Mouse (Mus musculus) kidney, embryonic 14.5 days (tissue): ENCODE measurements around the gene Clybl. TPM values are rescaled to one million over a fixed set of nuclear protein-coding genes. Genes with fewer than 3 reads are reported as not detected.

ENCODE experiments used
- ATAC-seq: fragments of 200-750 bp; cut with Nextera tagmentation; 2 replicates; pipeline ENCODE4 v1.8.0; 2017; ENCODE audit warnings: moderate number of reproducible peaks, mild to moderate bottlenecking, moderate TSS enrichment, moderate library complexity; ENCODE audit not compliant: low FRiP score, low TSS enrichment
- H3K27ac ChIP-seq: fragments of 300-500 bp; sonication (generic); 2 replicates; pipeline ENCODE4 v1.5.1; 2014; ENCODE audit warnings: low read depth, mild to moderate bottlenecking, low read length, moderate library complexity, mixed read lengths
- H3K27me3 ChIP-seq: fragments of 300-500 bp; sonication (generic); 2 replicates; pipeline ENCODE4 v1.6.1; 2014; ENCODE audit warnings: mild to moderate bottlenecking, low read length; ENCODE audit not compliant: control insufficient read depth, insufficient read depth
- H3K36me3 ChIP-seq: fragments of 300-500 bp; sonication (generic); 2 replicates; pipeline ENCODE4 v1.6.1; 2014; ENCODE audit warnings: low read length, mixed read lengths; ENCODE audit not compliant: control insufficient read depth, insufficient read depth
- H3K4me1 ChIP-seq: fragments of 300-500 bp; sonication (generic); 2 replicates; pipeline ENCODE4 v1.6.1; 2014; ENCODE audit warnings: low read length, mixed read lengths; ENCODE audit not compliant: control insufficient read depth, insufficient read depth
- H3K4me2 ChIP-seq: fragments of 300-500 bp; sonication (generic); replicated peaks from 2 replicates; pipeline ENCODE4 v1.6.1; 2014; ENCODE audit warnings: low read depth, mild to moderate bottlenecking, low read length
- H3K4me3 ChIP-seq: fragments of 300-500 bp; sonication (generic); 2 replicates; pipeline ENCODE4 v1.5.1; 2014; ENCODE audit warnings: mild to moderate bottlenecking, low read length
- H3K9ac ChIP-seq: fragments of 300-500 bp; sonication (generic); 2 replicates; pipeline ENCODE4 v1.6.1; 2014; ENCODE audit warnings: low read depth, mild to moderate bottlenecking, low read length, moderate library complexity
- H3K9me3 ChIP-seq: fragments of 300-500 bp; sonication (generic); 2 replicates; pipeline ENCODE4 v1.6.1; 2016; ENCODE audit warnings: low read length; ENCODE audit not compliant: control insufficient read depth
- WGBS: fragments of 180-500 bp; shearing (Covaris S2); extraction: QIAGEN DNeasy Blood & Tissue Kit; methylation state at CpG from one replicate; pipeline ENCODE4 v1.1.7; 2014; 5-methylcytosine and 5-hydroxymethylcytosine counted together
- polyA plus RNA-seq: library from polyadenylated mRNA; unstranded; fragments of >200 nt; fragmentation: Nextera tagmentation; extraction: Ambion mirVana; gene quantifications from 2 replicates; pipeline ENCODE4 v1.2.1, GENCODE M21; 2014

The Clybl gene
- polyA plus RNA-seq, 1 experiment from 2014 or later = 30.3 TPM

GRCm38 (mm10) chr14:122364026-122364425 lies 182.5 kb downstream of the Clybl start:
- no peaks in the 10 kb centered on the region for H3K36me3 ChIP-seq
- no peak for ATAC-seq
- H3K27me3 ChIP-seq = no peaks in the 10 kb centered on the region
- no peak overlapping the region for H3K9ac ChIP-seq
- no peak overlapping the region for H3K27ac ChIP-seq
- 0 out of 2 replicates have a peak, but pooled peaks cover 3% of the 10 kb centered on the region for H3K4me1 ChIP-seq
- no peaks in the 10 kb centered on the region for H3K9me3 ChIP-seq
- no peak overlapping the region for H3K4me3 ChIP-seq
- H3K4me2 ChIP-seq = no peak overlapping the region
- WGBS = 94% methylated on average over 3 of the region's 3 CpGs

- H3K9me3 ChIP-seq = no peaks in the 10 kb centered on the region
- no peak overlapping the region for H3K27ac ChIP-seq
- H3K4me2 ChIP-seq = peak overlapping the region; percentile 32
- no peaks in the 10 kb centered on the region for H3K27me3 ChIP-seq
- no peak overlapping the region for H3K9ac ChIP-seq
- H3K4me1 ChIP-seq = 0 out of 2 replicates have a peak, but pooled peaks cover 3% of the 10 kb centered on the region
- no peaks in the 10 kb centered on the region for H3K36me3 ChIP-seq
- WGBS = 52% methylated on average over 28 of the region's 28 CpGs
- peak overlapping the region; percentile 2; the same call in 1 of the 2 replicates for H3K4me3 ChIP-seq
- no peak; the same call in 1 of the 2 replicates for ATAC-seq
Observed at GRCm38 (mm10) chr14:122367252-122367868, 185.9 kb downstream of the Clybl start.

DNA sequence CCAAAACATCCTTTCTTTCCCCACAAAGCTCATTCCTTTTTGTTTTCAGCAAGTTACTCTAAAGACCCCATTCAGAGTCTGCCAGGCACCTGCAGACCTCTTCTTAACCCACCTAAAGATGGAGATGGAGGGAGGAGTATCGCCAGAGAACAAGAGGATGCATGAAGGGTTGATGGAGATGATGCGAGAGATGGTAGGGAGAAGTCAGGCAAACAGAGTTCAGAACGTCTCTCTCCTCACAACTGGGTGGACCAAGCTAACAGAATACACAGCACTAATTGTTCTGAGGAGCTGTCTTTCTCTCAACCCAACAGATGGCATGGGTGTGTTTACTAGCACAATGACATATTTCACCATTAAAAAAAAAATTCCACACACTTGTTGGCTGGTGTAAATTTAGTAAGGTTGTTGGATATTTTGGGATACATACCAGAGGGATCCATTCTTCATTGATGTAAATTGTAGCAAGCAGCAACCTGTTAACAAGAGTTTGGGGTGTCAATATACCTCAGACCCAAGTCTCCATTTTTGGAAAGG lies 186.4 kb downstream of the Clybl start:
- WGBS = 85% methylated on average over 3 of the region's 3 CpGs
- no peak overlapping the region for H3K4me2 ChIP-seq
- no peaks in the 10 kb centered on the region for H3K27me3 ChIP-seq
- H3K9ac ChIP-seq = no peak overlapping the region
- H3K27ac ChIP-seq = no peak overlapping the region
- no peaks in the 10 kb centered on the region for H3K36me3 ChIP-seq
- ATAC-seq = no peak
- H3K4me1 ChIP-seq = 0 out of 2 replicates have a peak, but pooled peaks cover 3% of the 10 kb centered on the region
- no peaks in the 10 kb centered on the region for H3K9me3 ChIP-seq
- no peak overlapping the region for H3K4me3 ChIP-seq

DNA sequence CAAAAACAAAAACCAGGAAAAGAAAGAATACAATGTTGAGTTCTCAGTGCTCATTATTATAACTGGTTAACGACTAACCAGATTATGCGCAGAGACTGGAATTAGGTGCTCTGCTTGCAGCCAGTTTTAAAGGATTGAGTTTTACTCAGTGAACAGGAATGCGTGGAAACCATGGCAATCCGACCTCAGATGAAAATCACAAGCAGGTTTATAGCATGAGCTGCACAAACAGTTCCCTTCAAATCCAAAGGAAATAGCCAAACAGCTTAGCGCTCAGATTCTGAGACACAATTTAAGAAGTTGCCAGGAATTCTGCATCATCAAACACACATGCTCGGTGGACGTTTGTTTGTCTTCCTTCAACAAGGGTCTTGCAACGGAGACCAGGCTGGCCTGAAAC lies 187.0 kb downstream of the Clybl start:
- no peak overlapping the region for H3K27ac ChIP-seq

GRCm38 (mm10) chr14:122371979-122372378 lies 190.5 kb downstream of the Clybl start:
- Histone ChIP-seq H3K9me3 (no peaks in the 10 kb centered on the region), H3K9ac (no peak overlapping the region), H3K4me3 (no peak overlapping the region), H3K4me1 (no peaks in the 10 kb centered on the region), H3K36me3 (no peaks in the 10 kb centered on the region), H3K27ac (no peak overlapping the region), H3K27me3 (no peaks in the 10 kb centered on the region), H3K4me2 (no peak overlapping the region)
- no peak for ATAC-seq
- WGBS = 20% methylated on average over 5 of the region's 5 CpGs

More for the DNA sequence above, 187.0 kb downstream of the Clybl start:
- WGBS = 64% methylated on average over 8 of the region's 8 CpGs
- no peaks in the 10 kb centered on the region for H3K9me3 ChIP-seq
- no peaks in the 10 kb centered on the region for H3K27me3 ChIP-seq
- H3K4me2 ChIP-seq = no peak overlapping the region
- H3K4me3 ChIP-seq = no peak overlapping the region
- H3K9ac ChIP-seq = no peak overlapping the region
- no peaks in the 10 kb centered on the region for H3K36me3 ChIP-seq
- H3K4me1 ChIP-seq = no peaks in the 10 kb centered on the region
- ATAC-seq = no peak

- Histone ChIP-seq H3K4me3 (peak overlapping the region; percentile 13; the same call in 1 of the 2 replicates), H3K4me1 (no peaks in the 10 kb centered on the region), H3K27ac (no peak overlapping the region), H3K36me3 (no peaks in the 10 kb centered on the region), H3K27me3 (no peaks in the 10 kb centered on the region), H3K9ac (no peak overlapping the region), H3K9me3 (no peaks in the 10 kb centered on the region), H3K4me2 (peak overlapping the region; percentile 17)
- WGBS = 28% methylated on average over 19 of the region's 19 CpGs
- ATAC-seq = 0 out of 2 replicates have a peak, but pooled peaks have one; percentile 44
Observed at GRCm38 (mm10) chr14:122373458-122373857, 192.0 kb downstream of the Clybl start.

DNA sequence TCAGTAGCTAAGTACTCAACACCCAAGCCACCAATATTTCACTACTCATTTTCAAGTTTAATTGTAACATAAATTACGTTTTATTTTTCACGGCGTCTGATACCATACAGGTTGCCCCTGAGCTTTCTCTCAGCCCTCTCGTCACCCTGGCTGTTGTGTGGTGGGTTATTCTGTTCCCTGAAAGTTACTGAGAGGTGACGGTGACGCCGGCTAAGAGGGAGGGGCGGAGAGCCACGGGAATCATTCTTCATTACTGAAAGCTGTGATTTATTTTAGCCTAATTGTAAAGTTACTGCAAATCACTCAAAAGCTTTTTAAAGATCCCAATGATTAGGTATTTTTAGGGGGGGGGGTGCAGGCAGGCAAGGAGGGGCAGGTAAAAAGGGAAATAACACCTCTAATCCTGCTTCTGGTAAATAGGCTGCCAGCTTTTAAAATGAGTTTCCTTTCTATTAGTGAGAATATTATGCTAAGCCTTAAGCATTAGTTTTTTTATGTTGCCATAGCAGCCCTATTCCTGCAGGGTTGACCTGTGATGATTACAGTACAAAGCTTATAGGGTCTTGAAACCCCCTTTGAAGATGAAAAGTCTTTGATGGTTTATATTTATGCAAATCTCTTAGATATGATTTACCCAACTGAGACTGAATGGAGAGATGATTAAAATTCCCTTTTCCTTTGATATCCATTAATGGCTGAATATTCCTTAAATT lies 192.9 kb downstream of the Clybl start:
- Histone ChIP-seq H3K4me3 (no peak overlapping the region), H3K4me2 (peak overlapping the region; percentile 17; the same call in 1 of the 2 replicates), H3K9me3 (no peaks in the 10 kb centered on the region), H3K27me3 (no peaks in the 10 kb centered on the region), H3K27ac (no peak overlapping the region), H3K9ac (no peak overlapping the region), H3K36me3 (no peaks in the 10 kb centered on the region), H3K4me1 (no peaks in the 10 kb centered on the region)
- peak; percentile 38; the same call in 1 of the 2 replicates for ATAC-seq
- WGBS = 9% methylated on average over 9 of the region's 9 CpGs

DNA sequence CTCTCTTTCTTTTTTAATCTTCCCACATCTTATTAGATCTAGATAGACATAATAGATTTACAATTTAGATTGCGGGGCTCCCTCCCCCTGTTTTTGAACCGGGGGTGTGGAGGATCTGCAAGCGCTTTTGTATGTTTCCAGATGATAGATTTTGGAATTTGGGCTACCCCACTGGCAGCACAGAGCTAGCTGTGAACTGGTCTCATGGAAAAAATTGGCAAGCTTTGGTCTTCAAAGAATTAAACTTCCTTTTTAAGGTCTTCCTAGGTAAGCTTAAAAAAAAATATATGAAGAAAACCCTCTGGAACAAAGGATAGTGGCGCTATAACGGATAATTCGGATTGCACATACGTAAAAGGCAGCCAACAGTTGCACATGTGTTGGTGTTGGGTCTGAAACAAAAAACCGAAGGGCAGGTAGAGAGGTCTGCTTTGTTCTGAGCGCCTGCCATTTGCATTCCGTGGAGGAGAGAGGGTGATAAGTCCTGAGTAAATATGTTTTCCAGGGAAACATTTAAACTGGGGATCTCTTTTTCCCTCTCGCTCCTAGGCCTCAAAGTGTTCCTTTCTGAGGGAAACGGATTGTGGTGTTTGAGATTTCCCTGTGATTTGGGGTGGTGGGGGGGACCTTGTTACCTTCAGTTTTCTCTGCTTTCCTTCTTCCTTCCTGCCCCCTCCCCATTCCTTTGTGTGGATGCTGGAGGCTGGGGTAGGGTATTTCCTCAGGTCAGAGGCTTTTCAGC lies 193.7 kb downstream of the Clybl start:
- Histone ChIP-seq H3K4me1 (no peaks in the 10 kb centered on the region), H3K36me3 (no peaks in the 10 kb centered on the region)
- 55% methylated on average over 12 of the region's 12 CpGs for WGBS

More for the DNA sequence above, 193.7 kb downstream of the Clybl start:
- H3K4me3 ChIP-seq = no peak overlapping the region
- H3K27ac ChIP-seq = no peak overlapping the region
- no peaks in the 10 kb centered on the region for H3K27me3 ChIP-seq
- no peaks in the 10 kb centered on the region for H3K9me3 ChIP-seq
- ATAC-seq = no peak
- H3K4me2 ChIP-seq = no peak overlapping the region
- H3K9ac ChIP-seq = no peak overlapping the region
